Mouse (Mus musculus) right cerebral cortex, postnatal 36 days (tissue): ENCODE results near the gene Mre11a.
"Not testable (repeated sequence)": the region's sequence is repeated elsewhere in the genome, so short reads cannot be mapped to it uniquely, and the experiment has no call there.

Experiments used
- DNase-seq, 2 experiments: peaks; one replicate each; pipeline ENCODE4 v3.0.0; 2022; ENCODE audit warnings: low spot score in 2 of 2, mixed read lengths in 1 of 2

Mre11a gene

GRCm38 (mm10) chr9:14868326-14868725, 83.9 kb downstream of the Mre11a start:
- no peak for DNase-seq

- no peak for DNase-seq
Observed at GRCm38 (mm10) chr9:14870377-14870776, 85.9 kb downstream of the Mre11a start.

GRCm38 (mm10) chr9:14870802-14871201, 86.3 kb downstream of the Mre11a start:
- no peak for DNase-seq

- no peak for DNase-seq
Observed at GRCm38 (mm10) chr9:14871536-14871935, 87.1 kb downstream of the Mre11a start.

GRCm38 (mm10) chr9:14872181-14872930, 87.9 kb downstream of the Mre11a start:
- no peak for DNase-seq

GRCm38 (mm10) chr9:14875743-14876507, 91.5 kb downstream of the Mre11a start:
- no peak for DNase-seq

- not testable (repeated sequence) for DNase-seq
Observed at GRCm38 (mm10) chr9:14876566-14876965, 92.1 kb downstream of the Mre11a start.

- DNase-seq, result no peak
Observed at GRCm38 (mm10) chr9:14884641-14885040, 100.2 kb downstream of the Mre11a start.

- no peak for DNase-seq
Observed at GRCm38 (mm10) chr9:14885151-14885550, 100.7 kb downstream of the Mre11a start.

GRCm38 (mm10) chr9:14885954-14886353, 101.5 kb downstream of the Mre11a start:
- no peak for DNase-seq
